Mouse (Mus musculus) cerebellum, adult 9-11 months (tissue): ENCODE measurements around the gene Cntnap5a.

ENCODE experiments used
- DNase-seq: peaks from one replicate; pipeline ENCODE4 v3.0.0; 2022

Cntnap5a gene

GRCm38 (mm10) chr1:115684518-115685368, at the start of gene Cntnap5a:
TSS of gene Cntnap5a (plus strand) at chr1:115684756.
- no peak for DNase-seq

- no peak for DNase-seq
These were observed 37.6 kb upstream of the Cntnap5a start for GRCm38 (mm10) chr1:115646921-115647320.

GRCm38 (mm10) chr1:115658343-115659064, 26.1 kb upstream of the Cntnap5a start:
- no peak for DNase-seq

- DNase-seq = no peak
These were observed 1.9 kb downstream of the Cntnap5a start for GRCm38 (mm10) chr1:115686494-115686893.

GRCm38 (mm10) chr1:115699798-115700197, 15.2 kb downstream of the Cntnap5a start:
- no peak for DNase-seq

GRCm38 (mm10) chr1:115742556-115742955, 58.0 kb downstream of the Cntnap5a start:
- DNase-seq = no peak

GRCm38 (mm10) chr1:115745569-115745968, 61.0 kb downstream of the Cntnap5a start:
- no peak for DNase-seq

- DNase-seq = no peak
These were observed 100.2 kb downstream of the Cntnap5a start for GRCm38 (mm10) chr1:115784737-115785136.

GRCm38 (mm10) chr1:115842591-115842990, 158.0 kb downstream of the Cntnap5a start:
- no peak for DNase-seq

- DNase-seq = no peak
These were observed 163.0 kb downstream of the Cntnap5a start for GRCm38 (mm10) chr1:115847605-115848004.

- no peak for DNase-seq
These were observed 167.7 kb downstream of the Cntnap5a start for GRCm38 (mm10) chr1:115852206-115852605.

- DNase-seq = no peak
These were observed 233.8 kb downstream of the Cntnap5a start for GRCm38 (mm10) chr1:115918396-115918795.

GRCm38 (mm10) chr1:115925953-115926665, 241.6 kb downstream of the Cntnap5a start:
- no peak for DNase-seq

- DNase-seq = no peak
These were observed 247.5 kb downstream of the Cntnap5a start for GRCm38 (mm10) chr1:115932045-115932444.

- DNase-seq = no peak
These were observed 261.3 kb downstream of the Cntnap5a start for GRCm38 (mm10) chr1:115945892-115946291.

- DNase-seq = no peak
These were observed 272.0 kb downstream of the Cntnap5a start for GRCm38 (mm10) chr1:115956528-115956927.

- no peak for DNase-seq
These were observed 280.5 kb downstream of the Cntnap5a start for GRCm38 (mm10) chr1:115964993-115965575.

- DNase-seq = no peak
These were observed 305.6 kb downstream of the Cntnap5a start for GRCm38 (mm10) chr1:115990204-115990603.

- DNase-seq = no peak
These were observed 331.2 kb downstream of the Cntnap5a start for GRCm38 (mm10) chr1:116015768-116016167.

GRCm38 (mm10) chr1:116029653-116030052, 345.1 kb downstream of the Cntnap5a start:
- no peak for DNase-seq

- no peak for DNase-seq
These were observed 351.3 kb downstream of the Cntnap5a start for GRCm38 (mm10) chr1:116035897-116036296.

- DNase-seq = no peak
These were observed 352.3 kb downstream of the Cntnap5a start for GRCm38 (mm10) chr1:116036894-116037293.

- DNase-seq = no peak
These were observed 359.5 kb downstream of the Cntnap5a start for GRCm38 (mm10) chr1:116044083-116044482.
